Mouse (Mus musculus) embryo, embryonic 10 days (tissue): ENCODE results near the gene Ubash3a.

ENCODE experiments used
- DNase-seq: peaks from one replicate; pipeline ENCODE4 v3.0.0-alpha.2; 2015; ENCODE audit warnings: low spot score

The Ubash3a gene

DNA sequence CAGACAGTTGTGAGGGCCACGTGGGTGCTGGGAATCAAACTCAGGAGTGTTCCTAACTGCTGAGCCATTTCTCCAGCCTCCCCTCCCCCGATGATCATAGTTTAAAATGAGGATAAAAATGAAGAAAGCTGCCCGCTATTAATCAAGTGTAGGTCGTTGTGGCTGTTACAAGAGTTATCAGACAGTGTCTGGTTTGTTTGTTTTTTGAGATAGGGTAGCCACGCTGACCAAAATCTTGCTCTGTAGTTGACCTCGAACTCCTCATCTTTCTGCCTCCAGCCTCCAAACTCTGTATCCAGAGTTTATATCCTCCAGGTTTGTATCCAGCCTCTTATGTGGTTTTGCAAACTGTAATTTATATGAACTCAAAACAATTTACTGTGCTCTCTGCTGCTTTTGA is 72.6 kb downstream of the Ubash3a start:
- DNase-seq, result no peak

DNA sequence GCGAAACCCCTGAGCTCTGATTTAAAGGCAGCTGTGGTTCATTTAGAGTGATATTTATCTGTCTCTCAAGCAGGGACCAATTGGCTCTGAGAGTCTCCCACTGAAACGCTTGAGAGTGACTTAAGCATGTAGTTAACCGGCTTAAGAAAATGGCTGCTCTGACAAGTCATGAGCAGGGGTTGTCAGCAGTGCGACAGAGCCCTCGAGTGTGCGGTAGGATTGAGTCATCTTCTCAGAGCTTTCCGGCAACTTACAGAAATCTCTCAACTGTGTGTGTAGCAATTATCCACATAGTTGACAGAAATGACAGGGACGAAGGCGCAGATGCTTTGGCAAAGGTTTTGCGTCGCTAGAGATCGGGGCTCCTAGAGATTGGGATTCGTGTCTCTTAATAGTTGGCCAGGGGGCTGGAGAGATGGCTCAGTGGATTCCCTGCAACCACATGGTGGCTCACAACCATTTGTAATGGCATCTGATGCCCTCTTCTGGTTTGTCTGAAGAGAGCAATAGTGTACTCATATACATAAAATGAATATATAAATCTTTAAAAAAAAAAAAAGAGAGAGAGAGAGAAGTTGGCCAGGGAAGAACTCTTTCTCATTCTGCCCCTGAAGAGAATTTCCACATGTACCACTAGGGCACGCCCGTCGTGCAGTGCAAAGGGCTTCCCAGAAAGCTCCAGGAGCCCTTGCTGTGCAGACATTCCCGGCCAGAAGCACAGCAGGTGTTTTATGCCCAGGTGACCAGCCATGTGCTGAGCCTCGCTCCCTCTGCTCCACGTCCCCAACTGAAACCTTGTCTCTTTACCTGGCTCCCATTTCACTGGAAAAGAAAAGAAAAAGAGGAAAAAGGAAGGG is 74.4 kb downstream of the Ubash3a start:
- no peak for DNase-seq

DNA sequence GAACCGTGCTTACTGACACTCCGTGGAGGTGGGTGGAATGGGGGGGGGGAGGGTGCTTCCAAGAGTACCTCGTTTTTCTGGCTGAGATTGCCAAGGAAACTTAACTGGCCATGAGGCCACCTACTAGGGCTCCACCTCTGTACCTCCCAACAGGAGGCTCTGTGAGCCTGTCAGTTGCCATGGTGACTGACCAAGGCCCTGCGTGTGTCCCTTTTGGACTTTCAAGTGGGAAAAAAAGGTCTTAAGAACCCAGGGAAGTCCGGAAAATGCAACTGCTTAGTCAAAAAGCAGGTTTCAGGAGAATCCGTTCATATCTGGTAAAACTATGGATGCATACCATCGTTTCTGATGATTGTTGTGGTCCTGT is 75.0 kb downstream of the Ubash3a start:
- no peak for DNase-seq

DNA sequence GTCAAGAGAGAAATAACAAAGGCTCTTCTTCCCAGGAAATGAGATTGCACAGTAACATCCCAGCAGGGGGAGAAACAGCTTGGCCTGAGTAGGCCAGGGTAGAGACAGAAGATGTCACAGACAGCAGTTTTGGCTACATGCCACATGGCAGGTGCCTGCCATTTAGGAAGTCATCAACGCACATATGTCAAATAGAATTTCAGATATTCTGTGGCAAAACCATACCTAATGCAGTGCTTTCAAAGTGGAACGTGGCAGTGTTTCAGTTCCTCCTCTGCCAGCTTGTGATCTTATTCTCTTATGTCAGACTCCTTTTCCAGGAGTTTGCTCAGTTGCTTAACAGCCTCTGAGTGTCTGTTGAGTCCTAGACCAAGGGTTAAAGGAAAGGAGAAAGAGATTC is 78.2 kb downstream of the Ubash3a start:
- DNase-seq, result no peak

DNA sequence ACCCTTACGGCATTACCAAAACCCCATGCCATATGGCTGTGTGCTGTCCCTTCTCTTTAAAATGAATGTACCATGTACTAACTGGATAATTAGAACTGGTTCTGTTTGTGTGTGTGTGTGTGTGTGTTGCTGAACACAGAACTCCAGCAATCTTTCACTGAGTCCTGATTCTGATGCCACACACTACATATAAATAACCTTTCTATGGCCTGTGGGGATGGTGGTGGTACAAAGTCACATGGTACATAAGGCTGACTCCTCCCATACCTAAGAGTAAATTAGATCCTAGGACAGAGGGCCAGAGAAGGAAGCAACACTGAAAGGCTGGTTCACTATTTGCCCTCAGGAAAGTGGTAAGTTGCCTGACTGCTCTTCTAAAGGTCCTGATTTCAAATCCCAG is 78.8 kb downstream of the Ubash3a start, which contains the start of gene Slc37a1:
Slc37a1 (plus strand) TSS at position 301 of the 400 bp plus-strand sequence.
- DNase-seq, result no peak

DNA sequence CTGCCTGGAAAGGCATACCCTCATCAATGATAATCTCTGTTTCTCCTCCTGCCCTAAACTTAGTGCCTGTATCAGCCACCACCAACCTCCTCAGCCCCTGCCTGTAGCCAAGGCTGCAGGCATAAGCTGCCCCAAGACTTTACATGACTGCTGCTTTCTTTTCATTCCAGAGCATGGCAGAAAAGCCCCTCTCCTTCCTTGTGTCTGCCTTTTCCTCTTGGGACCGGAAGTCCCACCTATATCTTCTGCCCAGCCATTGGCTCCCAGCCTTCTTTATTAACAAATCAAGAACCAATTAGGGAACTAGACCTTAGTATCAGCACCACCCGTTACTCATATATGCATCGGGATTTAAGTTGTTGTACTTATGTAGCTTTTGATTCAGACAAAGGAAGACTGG is 79.5 kb downstream of the Ubash3a start:
- DNase-seq, result no peak

DNA sequence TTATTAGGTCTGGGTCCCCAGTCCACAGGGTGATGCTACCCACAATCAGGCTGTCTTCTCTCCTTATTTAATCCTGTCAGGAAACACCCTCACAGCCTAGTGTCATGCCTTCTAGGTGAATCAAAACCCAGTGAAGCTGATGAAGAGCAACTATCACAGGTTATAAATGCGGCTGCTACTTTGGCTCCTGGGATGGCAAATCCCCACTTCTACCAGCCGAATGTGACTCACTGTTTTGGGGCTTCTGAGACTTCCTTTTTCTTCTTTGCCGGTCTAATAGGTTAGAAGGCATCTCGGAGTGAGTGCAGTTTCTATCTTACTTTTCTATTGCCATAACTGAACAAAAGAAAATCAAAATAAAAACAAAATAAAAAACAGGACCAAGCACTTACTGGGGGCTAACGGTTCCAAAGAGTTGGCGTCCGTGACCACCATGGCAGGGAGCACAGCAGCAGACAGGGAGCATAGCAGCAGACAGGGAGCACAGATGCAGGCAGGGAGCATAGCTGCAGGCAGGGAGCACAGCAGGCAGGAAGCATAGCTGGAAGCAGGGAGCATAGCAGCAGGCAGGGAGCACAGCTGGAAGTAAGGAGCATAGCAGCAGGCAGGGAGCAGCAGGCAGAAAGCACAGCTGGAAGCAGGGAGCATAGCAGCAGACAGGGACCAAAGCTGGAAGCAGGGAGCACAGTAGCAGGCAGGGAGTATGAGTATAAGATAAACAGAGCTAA is 81.5 kb downstream of the Ubash3a start:
- DNase-seq, result no peak

DNA sequence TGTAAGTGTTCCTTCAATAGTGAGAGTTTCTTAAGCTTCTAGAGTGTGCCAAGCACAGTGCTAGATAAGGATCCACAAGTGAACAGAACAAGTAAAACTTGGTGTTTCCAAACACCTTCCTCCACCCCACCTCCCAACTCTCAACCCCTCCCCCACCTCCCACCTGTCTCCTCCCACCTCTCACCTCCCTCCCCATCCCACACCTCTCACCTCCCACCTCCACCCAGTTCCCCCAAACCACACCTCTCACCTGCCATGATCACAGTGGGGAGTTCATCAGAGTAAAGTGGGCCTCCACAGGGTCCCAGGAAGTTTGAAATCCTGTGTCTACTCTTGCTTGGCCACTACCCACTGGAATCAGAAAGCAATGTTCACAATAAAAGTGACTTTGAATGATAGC is 82.6 kb downstream of the Ubash3a start:
- DNase-seq, result no peak

DNA sequence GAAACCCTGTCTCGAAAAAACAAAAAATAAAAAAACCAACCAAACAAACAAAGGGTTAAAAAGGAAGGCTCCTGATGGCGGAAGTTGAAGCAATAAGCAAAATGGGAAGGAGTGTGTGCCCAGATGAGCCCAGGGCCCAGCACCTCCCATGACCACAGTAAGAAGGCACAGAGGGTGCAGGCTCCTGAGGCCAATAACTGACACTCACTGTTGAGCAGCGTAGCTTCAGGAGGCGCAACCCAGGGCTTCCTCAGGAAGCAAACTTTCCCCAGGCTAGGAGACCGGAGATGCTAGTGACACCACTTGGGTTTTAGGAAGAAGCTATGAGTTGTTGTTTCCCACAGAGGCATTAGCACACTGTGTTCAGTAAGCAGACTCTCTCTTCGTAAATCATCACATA is 83.2 kb downstream of the Ubash3a start:
- DNase-seq, result no peak

DNA sequence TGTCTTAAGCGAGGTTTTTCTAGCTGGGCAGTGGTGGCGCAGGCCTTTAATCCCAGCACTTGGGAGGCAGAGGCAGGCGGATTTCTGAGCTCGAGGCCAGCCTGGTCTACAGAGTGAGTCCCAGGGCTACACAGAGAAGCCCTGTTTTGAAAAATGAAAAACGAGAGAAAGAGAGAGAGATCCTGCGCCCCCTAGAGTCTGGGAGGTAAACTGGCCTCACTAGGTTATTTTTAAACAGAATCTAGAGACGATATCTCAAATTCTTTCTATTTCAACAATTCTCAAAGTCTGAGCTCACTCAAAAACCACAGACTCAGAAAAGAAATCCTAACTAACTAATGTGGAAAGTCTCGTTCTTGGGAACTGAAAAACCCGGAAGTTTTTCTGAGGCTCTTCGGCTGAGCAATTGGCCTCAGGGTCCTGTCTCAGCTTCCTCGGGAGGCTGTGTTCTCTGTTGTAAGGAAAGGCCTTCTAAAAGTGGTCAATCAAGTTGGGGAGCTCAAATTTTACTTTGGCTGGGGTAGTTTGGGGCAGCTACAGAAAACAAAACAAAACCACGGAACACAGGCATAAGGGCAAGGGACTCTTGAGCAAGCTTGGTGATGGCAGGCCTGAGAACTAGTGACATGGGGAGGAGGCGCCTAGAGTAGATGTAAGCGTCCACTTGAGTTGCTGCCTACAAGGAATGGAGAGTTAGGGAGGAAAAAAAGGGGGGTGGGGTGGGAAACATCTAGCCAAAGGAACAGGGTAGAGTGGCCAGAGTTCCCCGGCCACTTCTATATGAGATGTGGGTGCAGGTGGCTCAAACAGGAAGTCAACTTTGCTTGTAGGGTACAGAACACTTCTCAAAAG is 86.9 kb downstream of the Ubash3a start:
- DNase-seq, result no peak

DNA sequence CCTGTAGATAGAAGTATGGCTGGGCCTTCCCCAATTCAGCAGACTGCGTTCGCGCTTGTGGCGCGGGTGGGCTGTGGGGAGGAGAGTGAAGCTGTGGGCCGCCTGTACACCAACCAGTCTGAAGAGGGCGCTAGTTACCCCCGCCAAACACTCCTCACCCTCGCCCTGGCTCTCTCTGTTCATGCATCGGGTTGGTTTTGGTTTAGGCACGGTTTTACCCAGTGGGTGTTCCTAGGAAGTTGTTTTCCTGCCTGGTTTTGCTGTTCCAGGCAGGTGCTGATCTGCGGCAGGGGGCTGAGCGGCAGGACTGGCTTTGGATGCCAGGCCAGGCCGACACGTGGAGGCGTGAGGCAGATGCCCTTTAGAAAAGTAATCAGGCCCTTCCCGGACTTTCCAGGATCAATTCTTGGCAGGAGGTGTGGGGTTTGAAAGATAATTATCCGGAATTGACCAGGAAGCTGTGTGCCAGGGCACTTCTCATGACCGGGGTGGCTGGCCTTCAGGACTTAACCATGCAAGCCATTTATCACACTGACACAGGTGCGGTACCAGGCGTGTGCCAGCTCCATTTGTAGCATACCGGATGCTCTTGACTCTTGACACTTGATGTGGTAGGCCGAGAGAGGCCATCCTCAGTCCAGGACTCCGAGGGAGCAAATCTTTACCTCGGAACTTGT is 87.7 kb downstream of the Ubash3a start:
- DNase-seq, result peak; percentile 55

DNA sequence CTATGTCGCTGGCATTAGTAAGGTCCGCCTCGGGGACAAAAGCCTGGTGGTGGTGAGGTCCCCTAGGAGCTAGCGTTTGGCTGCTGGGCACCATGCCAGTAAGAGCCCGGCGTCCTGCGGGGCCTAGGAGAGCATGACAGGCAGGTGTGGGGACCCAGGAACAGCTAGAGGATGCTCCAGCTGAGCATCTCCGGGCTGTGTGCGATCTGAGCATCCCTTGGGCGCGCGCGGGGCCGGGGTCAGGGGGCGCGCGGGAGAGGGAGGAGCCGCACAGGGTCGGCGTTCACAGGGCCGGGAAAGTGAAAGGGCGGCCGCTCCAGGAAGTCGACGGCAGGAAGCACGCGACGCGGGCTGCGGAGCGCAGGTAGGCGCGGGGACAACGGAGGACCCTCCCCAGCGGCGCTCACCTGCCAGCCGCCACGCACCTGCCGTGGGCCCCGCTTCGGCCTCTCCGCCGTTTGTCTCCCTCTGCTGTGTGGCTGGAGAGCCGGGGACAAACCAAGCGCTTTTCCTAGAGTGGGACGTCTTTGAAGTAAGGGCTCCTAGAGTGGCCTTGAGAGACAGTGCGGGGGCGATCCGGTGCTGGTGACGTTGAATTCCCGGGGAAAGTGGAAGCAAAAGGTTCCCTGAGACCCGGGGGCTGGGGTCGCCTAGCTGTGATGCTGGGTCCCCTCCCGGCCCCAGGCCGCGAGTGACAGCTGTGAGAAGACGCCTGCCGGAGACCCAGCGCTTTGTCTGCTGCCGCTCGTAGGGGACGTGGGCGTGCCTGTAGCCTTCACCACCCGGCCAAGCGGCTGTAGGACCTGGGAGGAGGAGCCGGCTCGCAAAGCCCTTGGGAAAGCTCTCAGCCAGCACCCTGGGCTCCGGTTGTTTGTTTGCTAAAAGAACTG is 88.5 kb downstream of the Ubash3a start:
- peak; percentile 80 for DNase-seq
